In genomic region chrX:49116465-49116864, GRCm38 (mm10) we compare ENCODE assay signal across 26 mouse cellular contexts.
DNase-seq lines count a peak whose midpoint lies in the region; ATAC-seq and TF ChIP-seq lines count a peak whose summit lies in the region.
"Had no signal": no experiment of that assay in that cellular context is flagged by ENCODE, and none has a peak within 500 bp of the region (broad histone marks: within the 10 kb centered on the region; RNA-seq: fewer than 3 reads in every experiment).

No protein-coding gene starts in this region.

- peak; percentile 4 for DNase-seq in 416B (ENCODE audit: low read depth)
- DNase-seq in MEL-GATA-1-ER (ENCODE audit: extremely low read depth, low read depth) = peak; percentile 22
- no peak for DNase-seq in urinary bladder, postnatal 4 days (ENCODE audit: low spot score in 2 of 2)
- no peak for DNase-seq in lung, adult 2 months
- DNase-seq in right cerebral cortex, postnatal 25 days = no peak
- DNase-seq: adrenal gland, postnatal 10 days; adrenal gland, postnatal 36 days; cerebellum, adult 11 months; cerebellum, adult 2 months; cerebellum, adult 9-11 months; cerebellum, postnatal 25 days; forebrain, postnatal 0 days; gastrocnemius, postnatal 25 days; heart, adult 2 months; heart, postnatal 14 days; heart, postnatal 4 days had no signal

- WGBS in lung, adult 2 months = 46% methylated on average over 3 of the region's 3 CpGs

- no peak overlapping the region for H3K4me3 ChIP-seq in lung, adult 2 months (replicated peaks; ENCODE audit: extremely low read depth, low read depth, low read length)
- H3K4me3 ChIP-seq: forebrain, embryonic 10.5 days; forebrain, embryonic 13.5 days; heart, adult 2 months; heart, embryonic 10.5 days; heart, embryonic 13.5 days had no signal

- H3K4me1 ChIP-seq in lung, adult 2 months (ENCODE audit: control insufficient read depth, insufficient read depth, low read length) = no peaks in the 10 kb centered on the region
- H3K4me1 ChIP-seq: forebrain, embryonic 13.5 days; heart, embryonic 10.5 days; heart, embryonic 13.5 days had no signal

- ATAC-seq in megakaryocyte, adult 5-6 weeks (ENCODE audit: poor library complexity, severe bottlenecking) = peak; percentile 84
- ATAC-seq: CD4-positive, CD25-positive, alpha-beta regulatory T cell, adult 4 months; forebrain, embryonic 13.5 days; forebrain, postnatal 0 days; hindbrain, postnatal 0 days; inflammation-experienced regulatory T-cells, adult 6 months; intestine, embryonic 16.5 days; Patski had no signal

- TF ChIP-seq CTCF in lung, adult 2 months (IDR thresholded peaks at IDR 0.05; ENCODE audit: insufficient read depth, low read length) = no peak

- no peak for TF ChIP-seq POLR2A in lung, adult 2 months (IDR thresholded peaks at IDR 0.05; ENCODE audit: borderline replicate concordance, extremely low read depth, low read depth, low read length)

Comparison
In these comparisons a context has a peak if more than half of its experiments do, and no peak if none do; other contexts are left out.
1. DNase-seq: peak in 416B (single experiment) and MEL-GATA-1-ER (single experiment); none in urinary bladder, postnatal 4 days (0 of 2), lung, adult 2 months (single experiment) and right cerebral cortex, postnatal 25 days (single experiment).